Mouse (Mus musculus) lung, adult 2 months (tissue): Measurements from ENCODE around the gene Nkiras2. TPM values are rescaled to one million over a fixed set of nuclear protein-coding genes. Genes with fewer than 3 reads are reported as not detected.

Experiments
- DNase-seq: peaks from one replicate; pipeline ENCODE4 v3.0.0; 2022
- H3K4me1 ChIP-seq: fragments of 200-500 bp; 2 replicates; pipeline ENCODE4 v1.6.1; 2011; ENCODE audit warnings: low read length; ENCODE audit not compliant: control insufficient read depth, insufficient read depth
- H3K4me3 ChIP-seq: fragments of 200-500 bp; replicated peaks from 2 replicates; pipeline ENCODE3; 2011; ENCODE audit warnings: low read depth, mild to moderate bottlenecking, control low read depth, low read length; ENCODE audit errors: extremely low read depth
- CTCF ChIP-seq: fragments of 200-500 bp; IDR thresholded peaks from 2 replicates; pipeline ENCODE4 v1.5.1; 2011; ENCODE audit warnings: mild to moderate bottlenecking, low read length, control low read depth; ENCODE audit not compliant: insufficient read depth
- POLR2A ChIP-seq: fragments of 200-500 bp; IDR thresholded peaks from 2 replicates; pipeline ENCODE4 v1.6.1; 2011; ENCODE audit warnings: low read depth, mild to moderate bottlenecking, control low read depth, low read length, borderline replicate concordance; ENCODE audit errors: extremely low read depth
- WGBS: fragments of 180-500 bp; shearing (Covaris S2); methylation state at CpG from one replicate; pipeline ENCODE4 v1.1.7; 2018; 5-methylcytosine and 5-hydroxymethylcytosine counted together
- polyA plus RNA-seq: library from polyadenylated mRNA; depleted of rRNA; stranded (reverse); fragments of >200 nt; gene quantifications from 2 replicates; pipeline ENCODE4 v1.2.3, GENCODE M21; 2012; rRNA removed

Gene Nkiras2
- polyA plus RNA-seq: 59.4 and 84.5 TPM in 2 replicates

DNA sequence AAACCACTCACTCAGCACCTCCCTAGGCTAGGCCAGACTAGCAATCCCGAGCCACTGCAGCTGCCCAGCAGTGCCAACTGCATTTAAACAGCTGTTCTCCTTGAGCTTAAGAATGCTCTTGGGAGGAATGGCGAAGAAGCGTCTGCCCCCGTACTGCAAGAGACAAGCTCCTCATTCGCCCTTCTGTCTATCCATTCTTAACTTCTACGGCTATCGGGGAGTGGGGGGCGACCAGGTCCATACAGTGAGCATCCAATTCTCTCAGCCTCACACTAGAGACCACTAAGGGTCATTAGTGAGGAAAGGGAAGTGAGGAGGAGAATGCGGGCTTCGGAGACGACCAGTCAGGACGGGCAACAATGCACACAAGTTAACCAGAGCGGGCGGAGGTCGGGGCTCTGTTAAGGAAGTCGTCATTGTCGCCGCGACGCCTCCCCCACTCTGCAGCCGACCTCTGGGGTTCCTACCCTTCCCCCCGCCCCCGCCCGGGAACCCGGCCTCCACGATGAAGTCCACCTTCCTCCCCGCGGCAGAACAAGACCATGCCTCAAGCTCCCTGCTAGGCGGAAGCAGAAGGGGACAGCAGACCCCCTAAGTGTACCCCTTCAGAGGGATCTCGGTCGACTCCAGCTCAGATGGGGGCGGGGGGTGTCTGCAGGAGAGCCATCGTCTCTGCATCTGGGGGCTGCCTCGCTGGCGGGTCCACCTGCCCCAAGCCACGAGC lies at the start of gene Nkiras2:
Gene Nkiras2, plus strand, starts transcription at position 484 of the 724 bp plus-strand sequence.
- peak within 1 kb of the TSS; percentile 96 for H3K4me3 ChIP-seq
- peak; percentile 49 for DNase-seq
- H3K4me1 ChIP-seq: peaks cover 5% of the 10 kb centered on the region
- WGBS: 1% methylated on average over 35 of the region's 36 CpGs
- TF ChIP-seq POLR2A (peak; percentile 37; the same call in 1 of the 2 replicates), CTCF (no peak)

DNA sequence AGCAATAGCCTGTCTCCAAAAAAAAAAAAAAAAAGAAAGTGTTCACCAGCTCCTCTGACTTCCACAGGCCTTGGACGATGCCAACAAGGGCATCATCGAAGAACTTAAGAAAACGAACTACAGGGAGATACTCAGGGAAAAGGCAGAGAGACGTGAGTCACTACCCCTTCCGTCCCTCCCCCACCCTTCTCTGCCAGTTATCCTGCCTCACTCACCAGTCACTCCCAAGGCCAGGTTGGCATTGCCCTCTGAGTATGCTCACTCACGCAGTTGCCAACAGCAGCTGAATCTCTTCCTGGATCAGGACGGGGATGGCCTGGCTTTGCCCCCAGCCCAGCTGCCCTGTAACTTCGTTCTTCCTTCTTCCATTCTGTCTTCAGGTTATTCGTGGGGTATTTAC lies 49.3 kb upstream of the Nkiras2 start:
- Histone ChIP-seq H3K4me3 (no peak overlapping the region), H3K4me1 (peaks cover 2% of the 10 kb centered on the region; the same call in 1 of the 2 replicates)
- no peak for TF ChIP-seq POLR2A
- TF ChIP-seq CTCF: no peak
- no peak for DNase-seq
- WGBS: 57% methylated on average over 9 of the region's 9 CpGs

DNA sequence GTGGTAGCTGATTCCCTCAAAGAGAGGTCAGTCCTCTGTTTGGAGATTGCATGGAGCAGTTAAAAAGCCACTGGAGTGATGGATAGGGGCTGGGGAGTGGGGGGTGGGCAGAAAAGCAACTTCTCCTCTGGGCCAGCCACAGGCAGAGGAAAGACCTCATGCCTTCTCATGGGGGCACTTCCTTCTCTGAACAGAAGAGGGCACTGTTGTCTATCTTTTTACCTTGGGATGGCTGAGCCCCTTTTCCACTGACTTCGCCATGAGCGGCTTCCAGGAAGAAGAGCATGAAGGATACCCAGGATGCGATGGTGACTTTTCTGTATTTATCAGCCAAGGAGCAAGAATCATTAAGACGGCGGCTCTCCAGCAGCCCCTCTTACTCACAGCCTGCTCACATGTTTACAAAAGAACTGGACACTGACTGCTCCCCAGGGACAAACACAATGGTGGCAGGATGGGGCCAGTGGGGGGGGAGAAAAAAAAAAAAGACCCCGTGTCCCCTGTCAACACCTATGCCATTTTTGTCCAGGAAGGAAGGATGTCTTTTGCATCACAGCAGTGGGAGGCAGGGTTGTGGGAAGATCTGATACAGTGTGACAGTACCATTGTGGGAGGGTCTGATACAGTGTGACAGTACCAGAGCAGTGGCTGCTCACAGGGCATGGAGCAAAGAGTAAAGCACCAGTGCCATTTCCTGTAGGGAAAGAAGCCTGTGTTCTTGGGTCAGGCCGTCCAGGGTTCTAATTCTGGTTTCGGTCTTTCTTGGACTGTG lies 48.4 kb upstream of the Nkiras2 start:
- TF ChIP-seq POLR2A: no peak
- peak; percentile 77 for TF ChIP-seq CTCF
- peak; percentile 60 for DNase-seq
- peaks cover 4% of the 10 kb centered on the region; the same call in 1 of the 2 replicates for H3K4me1 ChIP-seq
- peak overlapping the region; percentile 10 for H3K4me3 ChIP-seq
- WGBS: 11% methylated on average over 8 of the region's 8 CpGs

DNA sequence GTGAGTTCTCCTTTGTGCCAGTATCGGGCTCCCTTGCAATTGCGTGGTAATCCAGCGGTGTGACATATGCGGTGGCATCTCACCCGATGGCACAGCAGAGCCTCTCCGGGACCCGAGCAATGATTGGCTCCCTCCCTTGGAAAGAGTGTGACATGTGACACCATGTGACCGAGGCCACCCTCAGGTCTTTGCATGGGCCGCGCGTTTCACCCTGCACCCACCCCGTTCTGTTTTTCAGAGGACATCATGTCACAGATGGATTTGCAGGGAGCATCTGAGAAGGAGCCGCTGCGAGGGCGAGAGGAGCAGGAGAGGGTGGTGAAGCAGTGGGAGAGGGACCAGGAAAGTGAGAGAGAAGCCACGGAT lies 47.9 kb upstream of the Nkiras2 start:
- peaks cover 5% of the 10 kb centered on the region; the same call in 1 of the 2 replicates for H3K4me1 ChIP-seq
- no peak for TF ChIP-seq CTCF
- no peak for TF ChIP-seq POLR2A
- H3K4me3 ChIP-seq: no peak overlapping the region
- 7% methylated on average over 16 of the region's 16 CpGs for WGBS
- DNase-seq: no peak

DNA sequence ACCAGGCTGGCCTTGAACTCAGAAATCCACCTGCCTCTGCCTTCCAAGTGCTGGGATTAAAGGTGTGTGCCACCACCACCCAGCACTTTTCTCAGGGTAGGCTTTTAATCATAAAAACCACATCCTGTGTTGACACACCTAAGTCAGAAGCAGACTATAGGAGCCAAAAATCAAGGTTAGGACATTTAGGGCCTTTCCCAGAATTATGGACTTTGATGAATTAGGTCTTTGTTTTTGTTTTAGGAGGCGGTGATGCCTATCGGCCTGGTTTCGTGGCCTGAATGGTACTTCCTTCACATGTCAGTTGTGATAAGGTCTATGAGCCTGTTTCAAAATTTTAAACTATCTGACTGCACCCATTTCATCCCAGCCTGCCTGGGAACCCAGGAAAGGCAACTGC lies 44.9 kb upstream of the Nkiras2 start:
- no peak for DNase-seq
- no peak for TF ChIP-seq POLR2A
- no peak for TF ChIP-seq CTCF
- peaks cover 7% of the 10 kb centered on the region; the same call in 1 of the 2 replicates for H3K4me1 ChIP-seq
- 54% methylated on average over 3 of the region's 3 CpGs for WGBS
- H3K4me3 ChIP-seq: no peak overlapping the region

DNA sequence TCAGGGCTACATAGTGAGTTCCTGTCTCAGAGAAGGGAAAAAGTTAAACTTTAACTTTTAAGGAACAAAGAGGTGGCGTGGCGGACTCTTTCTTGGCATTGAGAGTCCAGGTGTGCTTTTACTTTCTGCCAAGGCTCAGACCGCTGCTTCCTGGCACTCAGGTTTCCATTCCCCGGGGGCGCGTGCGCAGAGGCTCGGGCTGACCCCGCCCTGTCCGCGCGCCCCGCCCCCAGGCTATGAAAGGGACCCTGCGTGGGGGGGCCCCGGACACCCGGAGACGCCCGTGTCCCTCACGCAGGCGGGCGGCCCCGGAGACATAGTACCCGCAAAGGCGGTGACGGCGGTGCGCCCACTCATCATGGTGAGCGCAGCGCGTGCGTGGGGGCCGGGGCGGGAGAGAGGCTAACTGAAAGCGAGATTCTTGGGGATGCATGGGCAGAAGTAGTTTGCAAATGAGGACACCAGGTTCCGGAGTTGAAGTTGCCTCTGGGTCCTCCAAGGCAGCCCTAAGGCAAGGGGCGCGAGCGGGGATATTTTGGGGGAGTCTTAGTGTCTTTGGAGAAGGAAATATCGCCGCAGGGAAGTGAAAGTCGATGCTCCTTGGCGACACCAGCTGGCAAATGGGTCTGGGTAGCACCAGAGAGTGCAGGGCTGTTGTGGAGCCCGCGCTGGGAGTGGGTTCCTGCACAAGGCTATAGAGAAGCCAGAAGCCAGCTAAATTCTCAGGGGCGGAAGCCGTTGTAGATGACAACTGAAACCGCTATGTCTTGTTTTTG lies 44.1 kb upstream of the Nkiras2 start, which contains the start of gene Cnp:
Gene Cnp, plus strand, starts transcription at position 197 of the 776 bp plus-strand sequence.
- TF ChIP-seq POLR2A (peak; percentile 63; the same call in 1 of the 2 replicates), CTCF (no peak)
- peak; percentile 74 for DNase-seq
- H3K4me1 ChIP-seq: peaks cover 7% of the 10 kb centered on the region; the same call in 1 of the 2 replicates
- H3K4me3 ChIP-seq: peak within 1 kb of the TSS; percentile 87
- under 1% methylated on average over 47 of the region's 47 CpGs for WGBS

DNA sequence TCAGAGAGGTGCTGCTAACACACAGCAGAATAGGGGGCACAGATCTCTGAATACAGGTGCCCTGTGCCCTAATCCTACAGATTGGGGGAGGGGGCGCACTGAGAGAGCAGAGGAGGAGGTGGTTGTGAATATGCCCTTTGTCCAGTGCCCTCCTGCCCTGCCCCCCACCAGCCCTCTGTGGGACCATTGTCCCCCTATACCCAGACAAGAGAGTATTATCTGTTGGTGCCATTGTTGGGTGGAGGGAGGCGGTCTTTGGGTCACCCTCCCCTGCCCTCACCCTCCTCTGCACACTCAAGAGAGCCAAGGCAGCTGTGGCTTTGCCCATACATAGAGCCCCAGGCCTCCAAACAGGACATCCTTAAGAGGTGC lies 43.6 kb upstream of the Nkiras2 start:
- Histone ChIP-seq H3K4me3 (peak overlapping the region; percentile 87), H3K4me1 (peaks cover 7% of the 10 kb centered on the region; the same call in 1 of the 2 replicates)
- DNase-seq: no peak
- WGBS: 30% methylated on average over 2 of the region's 2 CpGs
- TF ChIP-seq CTCF (no peak), POLR2A (no peak)

DNA sequence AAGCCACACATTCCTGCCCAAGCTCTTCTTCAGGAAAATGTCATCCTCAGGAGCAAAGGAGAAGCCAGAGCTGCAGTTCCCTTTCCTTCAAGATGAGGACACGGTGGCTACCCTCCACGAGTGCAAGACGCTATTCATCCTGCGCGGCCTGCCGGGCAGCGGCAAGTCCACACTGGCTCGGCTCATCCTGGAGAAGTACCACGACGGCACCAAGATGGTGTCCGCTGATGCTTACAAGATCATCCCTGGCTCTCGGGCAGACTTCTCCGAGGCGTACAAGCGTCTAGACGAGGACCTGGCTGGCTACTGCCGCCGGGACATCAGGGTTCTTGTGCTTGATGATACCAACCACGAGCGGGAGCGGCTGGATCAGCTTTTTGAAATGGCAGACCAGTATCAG lies 42.8 kb upstream of the Nkiras2 start:
- DNase-seq: no peak
- peaks cover 5% of the 10 kb centered on the region; the same call in 1 of the 2 replicates for H3K4me1 ChIP-seq
- WGBS: 75% methylated on average over 21 of the region's 21 CpGs
- H3K4me3 ChIP-seq: no peak overlapping the region
- TF ChIP-seq CTCF (no peak), POLR2A (no peak)

DNA sequence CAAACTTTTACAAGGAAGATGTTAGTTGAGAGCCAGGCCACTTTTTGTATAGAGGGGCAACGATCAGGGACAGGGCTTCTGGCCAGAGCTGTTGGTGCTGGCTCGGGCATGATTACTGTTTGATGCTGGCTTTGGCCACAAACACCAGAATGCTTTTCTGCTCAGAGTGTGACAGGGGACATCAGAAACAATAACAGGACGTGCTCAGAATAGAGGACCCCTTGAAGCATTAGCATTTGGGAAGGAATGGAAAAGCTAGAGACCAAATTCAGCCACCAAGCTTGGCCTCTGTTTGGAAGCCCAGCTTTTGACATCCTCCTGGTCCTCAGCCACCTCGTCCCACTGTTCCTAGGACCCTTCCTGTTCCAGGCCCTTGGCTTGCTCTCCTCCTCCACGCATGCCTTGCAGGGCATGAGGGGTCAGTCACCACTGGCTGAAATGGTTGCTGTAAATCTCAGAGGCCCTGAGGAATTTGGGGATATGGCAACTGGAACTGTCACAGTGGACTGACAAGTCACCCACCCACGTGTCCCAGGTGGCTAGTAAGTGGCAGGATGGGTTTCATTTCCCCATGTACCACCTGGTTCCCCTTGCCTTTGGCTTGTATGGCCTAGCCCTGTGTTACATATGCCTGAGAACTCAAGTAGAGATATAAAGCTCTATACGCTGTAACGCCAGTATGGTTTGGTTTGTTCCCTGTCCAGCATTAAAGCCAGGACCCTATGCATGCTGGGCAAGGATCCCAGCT lies 41.0 kb upstream of the Nkiras2 start:
- Histone ChIP-seq H3K4me1 (peaks cover 4% of the 10 kb centered on the region; the same call in 1 of the 2 replicates), H3K4me3 (no peak overlapping the region)
- TF ChIP-seq POLR2A (no peak), CTCF (no peak)
- WGBS: 50% methylated on average over 8 of the region's 8 CpGs
- DNase-seq: no peak
